Mouse (Mus musculus) stomach, postnatal 0 days (tissue): ENCODE data around the gene Jsrp1.

Experiments used
- CTCF ChIP-seq: IDR thresholded peaks from 2 replicates; pipeline ENCODE4 v1.5.1; 2016; ENCODE audit warnings: antibody characterized with exemption, low read depth, mild to moderate bottlenecking, moderate library complexity
- EP300 ChIP-seq: optimal IDR thresholded peaks from 2 replicates; pipeline ENCODE3; 2016; ENCODE audit warnings: antibody characterized with exemption

DNA sequence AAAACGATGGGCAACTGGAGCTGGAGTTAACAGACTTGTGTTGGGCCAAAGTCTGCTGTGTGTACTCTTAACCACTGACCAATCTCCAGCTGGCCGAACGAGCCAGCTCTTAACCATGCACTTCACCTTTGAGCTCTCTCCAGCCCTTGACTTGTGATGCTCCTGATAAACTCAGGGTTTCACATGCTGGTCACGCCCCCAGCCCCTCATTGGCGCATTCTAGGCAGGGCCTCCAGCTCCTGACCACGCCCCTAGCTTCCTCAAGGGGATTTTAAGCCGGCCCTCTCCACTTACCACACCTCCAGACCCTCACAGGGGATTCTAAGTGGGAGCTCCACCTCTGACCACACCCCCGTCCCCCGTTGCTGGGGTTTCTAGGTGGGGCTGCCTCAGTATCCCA, 17.8 kb upstream of the Jsrp1 start:
- no peak for TF ChIP-seq CTCF
- no peak for TF ChIP-seq EP300
